Mouse (Mus musculus): ENCODE measurements around the gene Smc6.

Gene Smc6

DNA sequence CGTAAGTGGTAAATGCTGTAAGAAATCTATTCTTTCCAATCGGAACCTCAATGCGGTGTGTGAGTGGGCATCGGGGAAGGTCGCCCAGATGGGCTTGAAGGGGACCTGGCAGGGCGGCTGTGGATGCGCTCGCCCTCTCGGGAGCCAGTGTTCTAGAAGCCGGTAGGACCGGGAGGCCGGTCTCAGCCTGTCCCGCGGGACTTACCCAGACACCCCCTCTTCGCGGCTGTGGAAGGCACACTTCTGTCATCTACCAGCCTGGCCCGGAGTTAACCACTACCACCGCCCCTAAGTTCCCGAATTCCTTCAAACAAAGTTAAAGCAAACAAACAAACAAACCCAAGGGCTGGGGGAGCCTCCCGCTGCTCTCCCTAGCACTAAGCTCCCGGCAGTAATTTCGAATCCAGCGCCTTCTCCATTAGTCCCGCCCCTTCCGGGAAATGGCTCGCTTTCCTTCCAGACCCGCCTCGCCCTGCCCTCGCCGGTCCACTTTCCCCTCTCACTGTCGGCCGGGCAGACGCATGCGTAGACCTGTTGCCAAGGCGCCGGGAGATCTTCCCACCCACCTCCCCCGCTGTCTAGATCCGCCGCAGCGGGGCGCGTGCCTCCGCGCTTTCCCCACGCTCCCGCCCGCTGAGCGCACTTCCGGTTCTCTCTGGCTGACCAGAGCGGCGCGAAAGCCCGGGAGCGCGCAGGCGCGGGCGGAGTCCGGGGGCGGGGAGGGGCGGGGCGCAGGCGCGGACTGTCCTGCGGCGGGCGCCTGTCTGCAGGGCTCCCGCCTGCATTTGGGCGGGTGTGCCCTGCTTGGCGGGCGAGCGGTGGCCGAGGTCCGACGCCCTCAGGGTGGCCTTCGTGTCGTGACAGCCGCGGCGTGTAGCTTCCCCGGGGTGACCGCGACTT, at the start of gene Smc6, which contains the start of gene Gen1:
Gene Smc6 (plus strand): TSS at position 505 of the 900 bp plus-strand sequence.
Gene Gen1 (minus strand): TSS at position 420 of the 900 bp plus-strand sequence.
- in situ Hi-C loops (cut with MseI, MboI) = no loop called here

GRCm38 (mm10) chr12:11216454-11216853, 49.2 kb upstream of the Smc6 start:
- in situ Hi-C loops (cut with MseI, MboI) = no loop called here

DNA sequence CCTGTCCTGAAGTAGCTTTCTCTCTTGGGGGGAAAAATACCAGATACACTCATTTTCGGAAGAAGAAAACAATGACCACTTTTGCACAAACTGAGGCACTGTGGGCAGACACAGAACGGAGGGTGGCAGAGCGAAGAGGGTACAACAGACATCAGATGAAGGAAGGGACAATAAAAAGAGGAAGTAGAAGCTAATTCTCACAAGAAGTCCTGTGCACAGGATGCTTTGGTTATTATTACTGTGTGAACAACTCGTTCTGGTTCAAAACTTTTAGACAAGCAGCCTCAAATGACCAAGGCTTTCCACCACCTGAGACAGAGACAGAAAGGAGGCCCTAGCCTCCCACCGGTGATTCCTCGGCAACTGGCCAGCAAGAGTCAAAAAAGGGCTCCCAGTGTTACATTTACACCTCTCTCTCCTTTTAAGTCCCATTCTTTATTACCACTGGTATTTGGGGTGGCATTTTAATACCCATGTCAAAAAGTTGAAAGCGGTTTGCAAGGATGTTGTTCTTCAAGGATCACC, 47.9 kb upstream of the Smc6 start:
- in situ Hi-C loops (cut with MseI, MboI) = no loop called here

DNA sequence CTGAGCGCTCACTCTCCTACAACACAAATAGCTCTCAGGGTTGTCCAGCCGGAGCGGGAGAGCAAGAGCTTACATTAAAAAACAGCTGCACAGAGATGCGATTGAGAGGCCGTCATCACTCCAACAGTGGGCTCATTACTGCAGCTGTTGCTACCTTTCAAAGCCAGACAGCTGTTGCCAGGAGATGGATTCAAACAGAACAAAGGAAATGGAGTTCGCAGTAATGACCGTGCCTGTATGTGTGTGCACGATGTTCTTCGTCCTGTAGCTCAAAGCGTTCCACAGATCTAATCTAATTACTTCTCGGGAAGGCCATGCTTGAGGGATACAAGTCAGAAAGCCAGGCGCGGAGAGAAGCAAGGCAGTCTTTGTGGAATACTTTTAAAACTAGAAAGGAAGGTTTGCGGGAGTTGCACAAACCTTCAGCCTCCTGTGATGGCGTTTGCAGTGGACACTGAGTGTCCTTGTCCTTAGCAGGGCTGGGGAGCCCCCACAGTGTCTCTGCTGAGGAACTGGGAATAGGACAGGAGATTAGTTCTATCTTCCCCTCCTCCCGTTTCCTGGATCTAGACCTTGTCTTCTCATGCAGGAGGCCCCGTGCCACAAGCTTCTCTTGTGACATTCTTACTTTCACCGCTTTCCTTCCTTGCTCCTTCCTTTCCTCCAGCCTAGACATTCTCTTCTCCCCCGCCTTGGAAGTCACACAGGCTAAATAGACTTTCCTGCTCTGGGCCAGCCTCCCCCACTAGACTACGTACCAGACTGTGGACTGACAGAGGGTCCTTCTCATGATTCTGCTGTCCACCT, 44.0 kb upstream of the Smc6 start:
- in situ Hi-C loops (cut with MseI, MboI) = no loop called here

DNA sequence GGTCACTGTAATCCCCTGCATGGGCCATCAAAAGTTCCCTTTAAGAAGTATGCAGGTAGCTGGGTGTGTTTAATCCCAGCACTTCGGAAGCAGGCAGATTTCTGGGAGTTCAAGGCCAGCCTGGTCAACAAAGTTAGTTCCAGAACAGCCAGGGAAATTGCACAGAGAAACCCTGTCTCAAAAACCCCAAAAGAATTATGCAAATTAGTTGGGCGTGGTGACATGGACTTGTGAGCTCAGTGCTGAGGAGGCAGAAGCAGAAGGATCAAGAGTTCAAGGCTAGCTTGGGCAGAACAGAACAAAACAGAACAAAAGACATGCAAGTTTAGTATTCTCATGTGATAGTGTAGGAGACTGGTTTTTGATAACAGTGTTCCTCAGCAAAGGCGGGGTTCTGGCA, 43.1 kb upstream of the Smc6 start:
- in situ Hi-C loops (cut with MseI, MboI) = no loop called here

DNA sequence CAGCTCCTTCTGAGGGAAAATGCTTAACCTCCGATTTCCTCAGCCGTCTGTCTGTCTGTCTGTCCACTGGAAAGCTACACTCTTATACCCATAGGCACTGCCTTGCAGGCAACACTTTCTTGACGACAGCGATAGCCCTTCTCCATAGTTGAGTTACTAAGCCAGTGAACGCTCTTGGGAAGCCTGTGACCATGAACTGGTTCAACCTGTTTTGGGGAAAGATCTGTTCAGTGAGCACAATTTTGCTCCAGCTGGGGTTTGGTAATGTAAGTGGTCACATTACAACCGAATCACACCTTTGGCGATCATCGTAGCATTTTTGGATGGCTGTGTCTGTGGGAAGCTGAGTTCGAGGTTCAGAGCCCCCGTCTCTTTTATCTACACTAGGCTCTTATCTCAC, 42.6 kb upstream of the Smc6 start:
- in situ Hi-C loops (cut with MseI, MboI) = no loop called here

DNA sequence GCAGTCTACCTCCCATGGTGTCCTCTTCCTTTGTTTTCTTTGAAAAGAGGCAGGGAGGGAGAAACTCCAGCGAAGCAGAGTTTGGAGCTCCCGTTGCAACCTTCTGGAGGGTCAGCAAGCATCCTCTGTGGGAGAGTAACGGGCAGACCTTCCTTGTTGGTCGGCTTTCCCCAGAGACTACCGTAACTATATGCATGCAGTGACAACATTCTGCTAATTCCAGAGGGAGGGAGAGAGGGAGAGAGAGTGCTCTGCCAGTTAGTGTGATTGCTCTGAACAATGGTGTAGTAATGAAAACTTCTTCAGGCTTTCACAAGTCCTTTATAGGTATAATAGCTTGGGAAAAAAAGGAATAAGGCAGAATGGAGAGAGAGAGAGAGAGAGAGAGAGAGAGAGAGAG, 41.0 kb upstream of the Smc6 start:
- in situ Hi-C loops (cut with MseI, MboI) = no loop called here

GRCm38 (mm10) chr12:11226123-11226522, 39.6 kb upstream of the Smc6 start:
- in situ Hi-C loops (cut with MseI, MboI) = no loop called here

GRCm38 (mm10) chr12:11226529-11227268, 39.0 kb upstream of the Smc6 start:
- in situ Hi-C loops (cut with MseI, MboI) = no loop called here

GRCm38 (mm10) chr12:11230267-11230666, 35.4 kb upstream of the Smc6 start:
- in situ Hi-C loops (cut with MseI, MboI) = no loop called here

DNA sequence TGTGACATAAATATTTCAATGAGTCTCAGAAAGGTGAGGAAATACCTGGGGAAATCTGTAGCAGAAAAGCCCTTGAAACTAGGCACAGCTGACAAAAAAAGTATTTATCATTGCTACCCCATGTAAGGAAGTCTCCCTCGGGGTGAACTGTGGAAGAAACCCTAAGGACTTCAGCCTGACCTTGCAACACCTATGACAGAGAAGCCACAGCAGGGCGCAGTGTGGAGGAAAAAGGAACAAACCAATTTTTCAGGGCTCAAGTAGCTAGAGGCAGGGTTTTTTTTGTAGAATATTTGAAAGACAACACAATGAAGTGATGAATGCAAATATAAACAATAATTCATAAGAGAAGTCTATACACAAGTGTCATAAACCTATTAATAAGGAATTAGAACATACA, 29.7 kb upstream of the Smc6 start:
- in situ Hi-C loops (cut with MseI, MboI) = no loop called here

- in situ Hi-C loops (cut with MseI, MboI) = no loop called here
Measured at GRCm38 (mm10) chr12:11247460-11247859, 18.2 kb upstream of the Smc6 start.

- in situ Hi-C loops (cut with MseI, MboI) = no loop called here
Measured at GRCm38 (mm10) chr12:11250322-11250721, 15.4 kb upstream of the Smc6 start.

- in situ Hi-C loops (cut with MseI, MboI) = no loop called here
Measured at GRCm38 (mm10) chr12:11264895-11265294, 791 bp upstream of the Smc6 start.

- in situ Hi-C loops (cut with MseI, MboI) = no loop called here
Measured at GRCm38 (mm10) chr12:11266282-11266985, 748 bp downstream of the Smc6 start.

- in situ Hi-C loops (cut with MseI, MboI) = no loop called here
Measured at GRCm38 (mm10) chr12:11267030-11267429, 1.3 kb downstream of the Smc6 start.

DNA sequence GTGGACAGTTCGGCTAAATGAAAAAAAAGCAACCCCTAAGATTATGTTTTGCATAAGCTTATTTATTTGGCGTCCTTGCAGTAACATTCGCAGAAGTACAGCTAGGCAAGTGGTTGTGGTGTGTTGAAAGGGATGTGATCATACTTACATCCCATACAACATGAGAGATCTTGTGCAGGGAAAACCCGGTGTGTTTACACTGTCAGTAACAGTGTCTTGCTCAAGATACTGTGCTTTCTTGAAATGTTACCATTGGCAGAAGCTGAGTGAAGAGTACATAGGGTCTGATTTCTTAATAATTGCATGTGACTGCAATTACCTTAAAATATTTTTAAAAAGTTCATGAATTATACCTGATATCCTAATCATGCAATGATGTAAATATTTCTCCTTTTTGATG, 6.9 kb downstream of the Smc6 start:
- in situ Hi-C loops (cut with MseI, MboI) = no loop called here

DNA sequence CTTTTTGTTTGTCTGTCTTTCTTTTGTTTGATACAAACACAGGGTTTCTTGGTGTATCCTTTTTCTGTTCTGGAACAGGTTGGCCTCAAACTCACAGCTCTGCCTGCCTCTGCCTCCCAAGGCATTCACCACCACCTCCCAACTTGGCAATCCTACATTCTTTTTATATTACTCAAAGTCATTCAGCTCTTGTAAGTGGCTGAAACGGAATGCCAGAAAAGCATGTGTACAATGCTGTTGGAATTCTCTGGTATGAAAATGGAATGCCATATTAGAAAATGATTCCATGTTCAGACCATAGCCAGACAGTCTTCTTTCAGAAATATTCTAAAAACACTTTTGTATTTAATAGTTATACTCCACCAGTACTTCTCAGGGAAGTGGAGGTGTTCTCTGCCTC, 7.5 kb downstream of the Smc6 start:
- in situ Hi-C loops (cut with MseI, MboI) = no loop called here

DNA sequence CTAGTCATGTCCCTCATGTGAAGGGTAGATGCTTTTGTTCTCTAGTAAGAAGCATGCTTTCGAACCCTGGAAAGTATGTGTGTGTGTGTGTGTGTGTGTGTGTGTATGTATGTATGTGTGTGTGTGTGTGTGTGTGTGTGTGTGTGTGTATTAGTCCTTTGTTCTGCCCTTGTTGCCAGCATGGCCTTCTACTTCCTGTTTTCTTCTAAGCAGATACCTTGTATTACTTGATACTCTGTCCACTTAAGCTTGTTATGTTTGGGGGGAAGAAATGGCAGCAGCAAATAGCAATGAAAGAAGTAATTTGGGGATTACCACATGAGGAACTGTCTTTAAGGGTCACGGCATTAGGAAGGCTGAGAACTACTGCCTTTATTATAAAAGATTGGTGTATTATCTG, 10.9 kb downstream of the Smc6 start:
- in situ Hi-C loops (cut with MseI, MboI) = no loop called here

GRCm38 (mm10) chr12:11277207-11277606, 11.5 kb downstream of the Smc6 start:
- in situ Hi-C loops (cut with MseI, MboI) = no loop called here

DNA sequence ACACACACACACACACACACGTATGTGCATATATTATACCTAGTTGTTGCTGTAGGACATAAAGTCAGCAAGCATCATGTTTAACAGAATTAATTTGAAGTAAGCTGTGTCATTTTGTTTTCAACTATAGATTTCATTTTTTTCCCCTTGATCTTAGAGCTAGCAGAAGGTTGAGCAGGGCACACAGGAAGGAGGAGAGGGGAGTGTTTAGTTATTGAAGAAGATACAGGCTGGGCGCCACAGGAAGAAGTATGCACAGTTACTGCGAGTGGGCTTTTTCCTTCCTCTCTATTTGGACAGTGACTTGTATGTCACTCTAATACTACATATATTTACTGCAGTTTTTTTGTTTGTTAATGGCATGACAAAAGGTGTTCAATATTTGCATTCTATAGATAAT, 14.2 kb downstream of the Smc6 start:
- in situ Hi-C loops (cut with MseI, MboI) = no loop called here

Measured in mouse trophoblast stem cell (cell line).